Mouse (Mus musculus) E14TG2a.4 (cell line): ENCODE measurements around the gene Gabrb3.

Experiments used
- H3K27me3 ChIP-seq: 2 replicates; pipeline ENCODE4 v1.6.1; 2014; ENCODE audit warnings: low read length, control low read depth; ENCODE audit not compliant: insufficient read depth
- H3K36me3 ChIP-seq: 2 replicates; pipeline ENCODE4 v1.6.1; 2014; ENCODE audit warnings: low read length, control low read depth; ENCODE audit not compliant: insufficient read depth
- H3K4me1 ChIP-seq: replicated peaks from 2 replicates; pipeline ENCODE4 v1.6.1; 2014; ENCODE audit warnings: low read depth, low read length, control low read depth
- H3K4me3 ChIP-seq: replicated peaks from 2 replicates; pipeline ENCODE4 v1.5.1; 2014; ENCODE audit warnings: mild to moderate bottlenecking, low read length
- H3K9me3 ChIP-seq: 2 replicates; pipeline ENCODE4 v1.6.1; 2014; ENCODE audit warnings: low read length, control low read depth
- CTCF ChIP-seq: conservative IDR thresholded peaks from 2 replicates; pipeline ENCODE4 v1.5.1; 2014; ENCODE audit warnings: low read length
- NANOG ChIP-seq: IDR thresholded peaks from 2 replicates; pipeline ENCODE4 v1.6.1; 2014; ENCODE audit warnings: borderline replicate concordance, low read length, mixed read lengths
- POU5F1 ChIP-seq: IDR thresholded peaks from 2 replicates; pipeline ENCODE4 v1.6.1; 2014; ENCODE audit warnings: low read length, borderline replicate concordance

Gabrb3 gene

DNA sequence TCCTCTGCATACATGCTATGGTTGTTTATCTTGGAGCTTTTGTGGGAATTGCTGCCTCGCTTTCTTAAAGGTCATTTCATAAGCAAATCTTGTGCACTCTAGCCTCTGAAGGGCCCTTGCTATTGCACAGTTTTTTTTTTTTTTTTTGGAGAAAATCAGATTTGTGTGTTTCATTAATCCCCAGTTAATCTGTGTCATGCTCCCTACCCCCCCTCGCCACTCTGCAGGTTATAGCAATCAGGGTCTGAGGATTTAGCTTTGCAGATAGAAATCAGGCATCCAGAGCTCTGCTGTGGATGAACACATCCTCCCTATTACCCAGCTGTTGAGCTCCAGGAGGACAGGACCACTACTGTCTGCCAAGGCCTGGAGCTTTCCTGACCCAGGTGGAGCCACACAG is at the start of gene Gabrb3:
TSS of gene Gabrb3 (plus strand) at position 301 of the 400 bp plus-strand sequence.
- Histone ChIP-seq H3K9me3 (no peaks in the 10 kb centered on the region), H3K4me1 (no peaks in the 10 kb centered on the region), H3K27me3 (no peaks in the 10 kb centered on the region; the same call in 1 of the 2 replicates), H3K4me3 (no peak within 1 kb of the TSS), H3K36me3 (no peaks in the 10 kb centered on the region)
- TF ChIP-seq NANOG (no peak), CTCF (no peak), POU5F1 (no peak)

GRCm38 (mm10) chr7:57384112-57384511 is 35.4 kb upstream of the Gabrb3 start:
- TF ChIP-seq NANOG: no peak
- TF ChIP-seq CTCF: peak; percentile 53
- Histone ChIP-seq H3K4me3 (no peak overlapping the region), H3K4me1 (no peaks in the 10 kb centered on the region; the same call in 1 of the 2 replicates), H3K9me3 (no peaks in the 10 kb centered on the region), H3K27me3 (peaks cover 41% of the 10 kb centered on the region), H3K36me3 (no peaks in the 10 kb centered on the region)

GRCm38 (mm10) chr7:57386517-57387340 is 32.8 kb upstream of the Gabrb3 start, which contains the start of gene Gabrg3:
TSS of gene Gabrg3 (minus strand) at chr7:57387188.
- H3K4me1 ChIP-seq: no peaks in the 10 kb centered on the region; the same call in 1 of the 2 replicates
- peaks cover 44% of the 10 kb centered on the region for H3K27me3 ChIP-seq
- no peaks in the 10 kb centered on the region for H3K9me3 ChIP-seq
- no peak for TF ChIP-seq NANOG
- H3K36me3 ChIP-seq: no peaks in the 10 kb centered on the region
- H3K4me3 ChIP-seq: peak within 1 kb of the TSS; percentile 83

GRCm38 (mm10) chr7:57387341-57387654 is 32.2 kb upstream of the Gabrb3 start:
- no peaks in the 10 kb centered on the region for H3K36me3 ChIP-seq
- TF ChIP-seq NANOG (no peak), CTCF (no peak), POU5F1 (no peak)
- H3K4me3 ChIP-seq: peak overlapping the region; percentile 83
- H3K27me3 ChIP-seq: peaks cover 44% of the 10 kb centered on the region
- no peaks in the 10 kb centered on the region for H3K9me3 ChIP-seq
- no peaks in the 10 kb centered on the region; the same call in 1 of the 2 replicates for H3K4me1 ChIP-seq

DNA sequence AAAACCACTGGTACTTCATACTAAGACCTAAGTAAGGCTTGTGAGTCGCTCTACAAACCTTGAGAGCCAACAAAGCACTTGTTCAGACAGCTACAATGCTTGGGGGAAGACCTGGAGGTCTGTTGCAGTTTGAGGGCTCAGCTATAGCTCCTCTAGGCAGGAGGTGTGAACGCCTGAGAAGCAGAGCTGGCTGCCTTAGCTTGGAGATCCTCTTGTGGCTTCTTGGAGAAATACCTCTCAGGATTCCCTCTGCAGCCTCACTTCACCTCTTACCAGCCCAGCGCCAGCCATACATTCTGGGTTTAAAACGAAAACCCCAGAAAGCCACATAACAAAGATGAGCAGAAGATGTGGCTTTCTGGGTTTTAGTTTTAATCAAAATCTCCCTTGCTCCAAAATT is 29.4 kb upstream of the Gabrb3 start:
- Histone ChIP-seq H3K4me3 (no peak overlapping the region), H3K4me1 (no peaks in the 10 kb centered on the region; the same call in 1 of the 2 replicates), H3K27me3 (peaks cover 37% of the 10 kb centered on the region), H3K9me3 (no peaks in the 10 kb centered on the region), H3K36me3 (no peaks in the 10 kb centered on the region)
- TF ChIP-seq POU5F1 (no peak), NANOG (no peak), CTCF (no peak)

DNA sequence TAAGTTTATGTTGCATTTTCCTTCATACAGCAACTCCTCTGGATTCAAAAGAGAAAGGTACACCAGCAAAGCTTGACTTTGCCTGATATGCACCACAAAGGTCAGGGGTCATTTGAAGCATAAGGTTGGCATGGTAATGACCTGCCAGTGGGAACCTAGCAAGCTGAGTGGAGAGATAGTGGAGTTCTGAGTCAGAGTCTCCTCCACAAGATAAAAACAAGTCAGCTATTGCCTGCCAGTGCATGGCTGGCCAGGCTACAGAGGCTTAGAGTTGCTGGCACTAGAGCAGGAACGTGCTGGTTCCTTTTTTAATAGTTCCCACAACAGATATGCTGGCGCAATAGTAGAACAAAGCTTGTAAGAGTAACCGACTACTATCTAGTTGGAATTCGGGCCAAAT is 25.9 kb upstream of the Gabrb3 start:
- H3K4me1 ChIP-seq: no peaks in the 10 kb centered on the region
- peaks cover 3% of the 10 kb centered on the region for H3K27me3 ChIP-seq
- H3K36me3 ChIP-seq: no peaks in the 10 kb centered on the region
- H3K4me3 ChIP-seq: no peak overlapping the region
- H3K9me3 ChIP-seq: no peaks in the 10 kb centered on the region
- no peak for TF ChIP-seq POU5F1
- TF ChIP-seq CTCF: no peak
- no peak for TF ChIP-seq NANOG

- no peaks in the 10 kb centered on the region for H3K36me3 ChIP-seq
- no peaks in the 10 kb centered on the region for H3K4me1 ChIP-seq
- H3K4me3 ChIP-seq: no peak overlapping the region
- 0 out of 2 replicates have a peak, but pooled peaks cover 3% of the 10 kb centered on the region for H3K9me3 ChIP-seq
- no peak for TF ChIP-seq NANOG
- TF ChIP-seq POU5F1: no peak
- TF ChIP-seq CTCF: no peak
- H3K27me3 ChIP-seq: no peaks in the 10 kb centered on the region
These were observed 8.3 kb upstream of the Gabrb3 start for GRCm38 (mm10) chr7:57411163-57411562.

DNA sequence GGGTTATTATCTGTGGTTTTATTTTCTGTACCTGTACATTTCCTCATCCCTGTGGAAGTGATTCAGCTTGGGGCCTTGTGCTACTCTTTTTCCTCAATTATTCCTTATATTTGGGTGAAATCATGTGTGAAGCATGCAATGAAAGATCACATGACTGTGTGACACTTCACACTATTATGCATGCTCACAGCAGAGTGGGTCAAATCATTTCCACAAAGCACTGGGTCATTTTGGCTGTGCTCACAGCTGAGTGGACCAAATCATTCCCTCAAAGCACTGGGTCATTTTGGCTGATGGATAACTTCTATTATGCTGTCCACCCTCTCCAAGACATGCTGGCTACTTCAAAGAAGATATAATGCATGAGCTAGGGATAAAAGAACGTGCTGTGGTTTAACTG is 6.6 kb upstream of the Gabrb3 start:
- no peaks in the 10 kb centered on the region for H3K36me3 ChIP-seq
- H3K4me1 ChIP-seq: no peaks in the 10 kb centered on the region
- 0 out of 2 replicates have a peak, but pooled peaks cover 3% of the 10 kb centered on the region for H3K9me3 ChIP-seq
- no peaks in the 10 kb centered on the region for H3K27me3 ChIP-seq
- H3K4me3 ChIP-seq: no peak overlapping the region
- TF ChIP-seq POU5F1 (no peak), CTCF (no peak), NANOG (no peak)

GRCm38 (mm10) chr7:57421044-57421443 is 1.6 kb downstream of the Gabrb3 start:
- Histone ChIP-seq H3K27me3 (no peaks in the 10 kb centered on the region; the same call in 1 of the 2 replicates), H3K9me3 (no peaks in the 10 kb centered on the region), H3K36me3 (no peaks in the 10 kb centered on the region), H3K4me3 (no peak overlapping the region), H3K4me1 (no peaks in the 10 kb centered on the region)
- no peak for TF ChIP-seq POU5F1
- TF ChIP-seq NANOG: no peak
- TF ChIP-seq CTCF: no peak
